Mouse (Mus musculus) right cerebral cortex, postnatal 10 days (tissue): ENCODE data around the gene Babam2.

Experiments
- DNase-seq, 2 experiments: peaks; one replicate each; pipeline ENCODE4 v3.0.0; 2021; ENCODE audit warnings: low spot score in 2 of 2

Babam2 gene

GRCm38 (mm10) chr5:32127226-32127625 lies 429.7 kb downstream of the Babam2 start:
- DNase-seq: no peak

GRCm38 (mm10) chr5:32127927-32128326 lies 430.4 kb downstream of the Babam2 start:
- no peak for DNase-seq

- peak; percentile 60 to 70 for DNase-seq
These were observed 435.6 kb downstream of the Babam2 start for GRCm38 (mm10) chr5:32132971-32133501.

- peak; percentile 76 to 83 for DNase-seq
These were observed 436.1 kb downstream of the Babam2 start for GRCm38 (mm10) chr5:32133549-32134004.

- peak in 1 of 2 experiments; percentile 50 for DNase-seq
These were observed 436.7 kb downstream of the Babam2 start for GRCm38 (mm10) chr5:32134051-32134732.
